Mouse (Mus musculus) ES-E14 (cell line): ENCODE measurements at regions not wholly inside any gene's neighbourhood (a gene's known extent, or its start where the extent isn't known, plus 50 kb on each side); places are given as distances from the start of the nearest gene placed in this dataset.

Source experiments
- DNase-seq: peaks from one replicate; pipeline ENCODE4 v3.0.0-alpha.2; 2013; ENCODE audit warnings: low read depth, low spot score
- H3K27ac ChIP-seq: 2 replicates; pipeline ENCODE4 v1.5.1; 2012; ENCODE audit warnings: low read depth, mild to moderate bottlenecking, low read length, moderate library complexity, mixed read lengths; ENCODE audit not compliant: poor library complexity, insufficient read depth, severe bottlenecking
- H3K36me3 ChIP-seq: 2 replicates; pipeline ENCODE4 v1.6.1; 2012; ENCODE audit warnings: mild to moderate bottlenecking, low read length, moderate library complexity, mixed read lengths; ENCODE audit not compliant: control insufficient read depth, poor library complexity, insufficient read depth, severe bottlenecking
- H3K4me1 ChIP-seq, 2 experiments: fragments of 150-350 bp in 1 of 2; sonication (generic) in 1 of 2; 2 replicates each; pipeline ENCODE4 v1.6.1; 2012; ENCODE audit warnings: low read length in 2 of 2, mild to moderate bottlenecking in 1 of 2, mixed read lengths in 1 of 2; ENCODE audit not compliant: control insufficient read depth in 2 of 2, insufficient read depth in 2 of 2, poor library complexity in 1 of 2
- H3K4me3 ChIP-seq, 2 experiments: fragments of 150-350 bp in 1 of 2; sonication (generic) in 1 of 2; 2 replicates each; pipeline ENCODE4 v1.5.1; 2012; ENCODE audit warnings: low read length in 2 of 2, low read depth in 1 of 2, mild to moderate bottlenecking in 1 of 2, mixed read lengths in 1 of 2; ENCODE audit not compliant: insufficient read depth in 1 of 2, poor library complexity in 1 of 2, severe bottlenecking in 1 of 2
- H3K9ac ChIP-seq: 2 replicates; pipeline ENCODE4 v1.6.1; 2012; ENCODE audit warnings: low read depth, mild to moderate bottlenecking, low read length, mixed read lengths; ENCODE audit not compliant: poor library complexity, insufficient read depth, severe bottlenecking
- H3K9me3 ChIP-seq: fragments of 150-350 bp; sonication (generic); 2 replicates; pipeline ENCODE4 v1.6.1; 2012; ENCODE audit warnings: low read depth, mild to moderate bottlenecking, low read length; ENCODE audit not compliant: control insufficient read depth, insufficient read depth
- CHD2 ChIP-seq: IDR thresholded peaks from 2 replicates; pipeline ENCODE4 v1.6.1; 2014; ENCODE audit warnings: mild to moderate bottlenecking, low read depth, low read length, inconsistent platforms
- HCFC1 ChIP-seq: IDR thresholded peaks from 2 replicates; pipeline ENCODE4 v1.6.1; 2012; ENCODE audit warnings: low read length, inconsistent platforms, borderline replicate concordance; ENCODE audit not compliant: insufficient read depth
- MAFK ChIP-seq: IDR thresholded peaks from 2 replicates; pipeline ENCODE4 v1.6.1; 2014; ENCODE audit warnings: mild to moderate bottlenecking, low read depth, low read length, inconsistent platforms; ENCODE audit not compliant: insufficient read depth
- ZC3H11A ChIP-seq: IDR thresholded peaks from 2 replicates; pipeline ENCODE4 v1.6.1; 2012; ENCODE audit warnings: low read depth, mild to moderate bottlenecking, inconsistent platforms, low read length, borderline replicate concordance
- ZNF384 ChIP-seq: IDR thresholded peaks from 2 replicates; pipeline ENCODE4 v1.6.1; 2012; ENCODE audit warnings: low read depth, low read length, inconsistent platforms
- in situ Hi-C, 2 experiments: fragments of 600-800 bp; cut with MboI; formaldehyde crosslinking; loops; one replicate each; pipeline ENCODE4 v1.15.1; 2025; ENCODE audit warnings: low sequenced_read_pairs in 2 of 2, inconsistent platforms in 1 of 2; ENCODE audit not compliant: unreplicated experiment in 2 of 2

- Histone ChIP-seq H3K4me3 (no peak overlapping the region), H3K9me3 (no peaks in the 10 kb centered on the region), H3K27ac (no peak overlapping the region), H3K36me3 (no peaks in the 10 kb centered on the region), H3K4me1 (no peaks in the 10 kb centered on the region), H3K9ac (no peak overlapping the region)
- TF ChIP-seq ZNF384 (no peak), MAFK (no peak), ZC3H11A (no peak), HCFC1 (no peak), CHD2 (no peak)
- in situ Hi-C loops, result no loop called here
- DNase-seq, result no peak
These were observed 1733.0 kb downstream of the 4930444P10Rik start for GRCm38 (mm10) chr1:14359998-14360640.
